Mouse (Mus musculus) cortical plate, adult 2 months (tissue): Measurements from ENCODE around the gene Bspry. TPM values are rescaled to one million over a fixed set of nuclear protein-coding genes. Genes with fewer than 3 reads are reported as not detected.

Experiments used
- H3K27ac ChIP-seq: fragments of 200-500 bp; 2 replicates; pipeline ENCODE4 v1.5.1; 2012; ENCODE audit warnings: low read length, control low read depth, inconsistent platforms; ENCODE audit not compliant: insufficient read depth
- H3K4me1 ChIP-seq: fragments of 200-500 bp; 2 replicates; pipeline ENCODE4 v1.6.1; 2011; ENCODE audit warnings: low read length; ENCODE audit not compliant: control insufficient read depth, insufficient read depth
- H3K4me3 ChIP-seq: fragments of 200-500 bp; 2 replicates; pipeline ENCODE4 v1.5.1; 2011; ENCODE audit warnings: mild to moderate bottlenecking, low read length, control low read depth; ENCODE audit not compliant: insufficient read depth
- CTCF ChIP-seq: fragments of 200-500 bp; IDR thresholded peaks from 2 replicates; pipeline ENCODE4 v1.5.1; 2011; ENCODE audit warnings: mild to moderate bottlenecking, control low read depth, low read length; ENCODE audit not compliant: insufficient read depth; ENCODE audit errors: extremely low read depth
- POLR2A ChIP-seq: fragments of 200-500 bp; IDR thresholded peaks from 2 replicates; pipeline ENCODE4 v1.6.1; 2011; ENCODE audit warnings: mild to moderate bottlenecking, low read length, control low read depth; ENCODE audit not compliant: insufficient read depth; ENCODE audit errors: extremely low read depth
- polyA plus RNA-seq: library from polyadenylated mRNA; depleted of rRNA; stranded (reverse); fragments of >200 nt; gene quantifications from 2 replicates; pipeline ENCODE4 v1.2.3, GENCODE M21; 2012

Bspry gene
- polyA plus RNA-seq, 1 experiment, result 0.58 TPM

- TF ChIP-seq POLR2A (no peak), CTCF (no peak)
- Histone ChIP-seq H3K4me1 (no peaks in the 10 kb centered on the region), H3K27ac (no peak overlapping the region), H3K4me3 (no peak overlapping the region)
These were observed 30.1 kb downstream of the Bspry start for GRCm38 (mm10) chr4:62509946-62510345.

GRCm38 (mm10) chr4:62513998-62514506 is 34.2 kb downstream of the Bspry start:
- Histone ChIP-seq H3K4me1 (peaks cover 9% of the 10 kb centered on the region), H3K4me3 (no peak overlapping the region), H3K27ac (no peak overlapping the region)
- no peak for TF ChIP-seq CTCF

- no peak overlapping the region for H3K27ac ChIP-seq
- H3K4me3 ChIP-seq, result no peak overlapping the region
- H3K4me1 ChIP-seq, result peaks cover 9% of the 10 kb centered on the region
- TF ChIP-seq CTCF (no peak), POLR2A (no peak)
These were observed 35.1 kb downstream of the Bspry start for GRCm38 (mm10) chr4:62514995-62515394.

GRCm38 (mm10) chr4:62515490-62515889 is 35.6 kb downstream of the Bspry start:
- Histone ChIP-seq H3K4me1 (peaks cover 9% of the 10 kb centered on the region), H3K4me3 (no peak overlapping the region), H3K27ac (peak overlapping the region; percentile 65; the same call in 1 of the 2 replicates)
- TF ChIP-seq POLR2A (no peak), CTCF (no peak)

- peaks cover 9% of the 10 kb centered on the region for H3K4me1 ChIP-seq
- TF ChIP-seq POLR2A (no peak), CTCF (no peak)
- no peak overlapping the region for H3K4me3 ChIP-seq
- H3K27ac ChIP-seq, result peak overlapping the region; percentile 65; the same call in 1 of the 2 replicates
These were observed 36.2 kb downstream of the Bspry start for GRCm38 (mm10) chr4:62516079-62516478.

GRCm38 (mm10) chr4:62516579-62516978 is 36.7 kb downstream of the Bspry start:
- TF ChIP-seq CTCF (no peak), POLR2A (no peak)
- Histone ChIP-seq H3K27ac (no peak overlapping the region), H3K4me3 (no peak overlapping the region), H3K4me1 (peaks cover 9% of the 10 kb centered on the region)

GRCm38 (mm10) chr4:62517046-62517445 is 37.2 kb downstream of the Bspry start:
- Histone ChIP-seq H3K4me1 (peaks cover 9% of the 10 kb centered on the region), H3K4me3 (no peak overlapping the region), H3K27ac (no peak overlapping the region)
- TF ChIP-seq CTCF (no peak), POLR2A (no peak)

- peaks cover 9% of the 10 kb centered on the region for H3K4me1 ChIP-seq
- TF ChIP-seq POLR2A (no peak), CTCF (no peak)
- H3K27ac ChIP-seq, result no peak overlapping the region
- no peak overlapping the region for H3K4me3 ChIP-seq
These were observed 37.9 kb downstream of the Bspry start for GRCm38 (mm10) chr4:62517538-62518415.

GRCm38 (mm10) chr4:62518416-62519121 is 38.7 kb downstream of the Bspry start:
- H3K4me1 ChIP-seq, result peaks cover 9% of the 10 kb centered on the region
- TF ChIP-seq POLR2A (no peak), CTCF (no peak)
- peak overlapping the region; percentile 94; the same call in 1 of the 2 replicates for H3K4me3 ChIP-seq
- H3K27ac ChIP-seq, result no peak overlapping the region
